Mouse (Mus musculus) left cerebral cortex, postnatal 25 days (tissue): ENCODE data around the gene Syne1. TPM values are rescaled to one million over a fixed set of nuclear protein-coding genes. Genes with fewer than 3 reads are reported as not detected.
A peak's percentile ranks its signal among the peaks of the same experiment; 100 is the strongest.

ENCODE experiments used
- DNase-seq, 2 experiments: peaks; one replicate each; pipeline ENCODE4 v3.0.0; 2022; ENCODE audit warnings: low spot score in 2 of 2, mixed read lengths in 1 of 2
- intact Hi-C: fragments of 180-260 bp; cut with DNase I; formaldehyde crosslinking; loops from one replicate; pipeline ENCODE4 v1.15.1; 2025
- total RNA-seq, 2 experiments: library from RNA; stranded (reverse); gene quantifications; 2 replicates each; pipeline ENCODE4 v1.2.3; 2021

Gene Syne1
- total RNA-seq, 2 experiments from 2014 or later = 383 to 392 TPM

DNA sequence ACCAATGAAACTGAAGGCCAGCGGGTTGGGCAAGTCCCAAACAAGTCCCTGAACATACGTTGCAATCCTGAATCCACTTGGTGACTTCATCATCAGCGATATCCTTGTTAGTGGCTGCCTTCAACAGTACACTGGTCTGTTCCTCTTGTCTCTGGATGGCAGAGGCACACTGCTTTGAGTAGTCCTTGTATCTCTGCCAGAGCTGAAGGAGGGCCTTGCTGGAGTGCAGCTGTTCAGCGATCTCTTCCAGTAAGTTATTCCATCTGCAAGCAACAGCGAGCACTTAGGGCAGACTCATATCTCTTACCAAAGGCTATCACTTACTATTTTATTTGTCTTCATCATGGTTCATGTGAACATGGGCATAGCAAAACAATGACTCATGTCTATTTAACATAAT, 440.5 kb downstream of the Syne1 start:
- DNase-seq = peak in 1 of 2 experiments; percentile 17
- intact Hi-C loops = no loop called here

DNA sequence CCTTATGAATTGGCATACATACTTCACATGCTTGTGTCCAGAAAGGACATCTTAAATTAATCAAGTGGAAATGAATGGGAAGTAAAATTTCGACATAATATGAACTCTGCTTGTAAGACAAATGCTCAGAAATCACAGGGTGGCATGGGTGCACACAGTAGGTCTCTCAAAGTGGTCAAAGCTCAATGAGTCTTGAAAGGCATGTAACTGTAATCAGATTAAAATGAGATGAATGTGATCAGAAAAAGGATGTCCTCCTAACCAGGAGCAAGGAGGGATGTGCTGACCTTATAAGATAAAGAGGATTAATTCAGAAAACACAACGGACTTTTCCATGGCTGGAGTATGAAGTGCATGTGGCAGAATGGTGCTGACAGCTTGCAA, 453.5 kb downstream of the Syne1 start:
- intact Hi-C loops = no loop called here
- DNase-seq = no peak

DNA sequence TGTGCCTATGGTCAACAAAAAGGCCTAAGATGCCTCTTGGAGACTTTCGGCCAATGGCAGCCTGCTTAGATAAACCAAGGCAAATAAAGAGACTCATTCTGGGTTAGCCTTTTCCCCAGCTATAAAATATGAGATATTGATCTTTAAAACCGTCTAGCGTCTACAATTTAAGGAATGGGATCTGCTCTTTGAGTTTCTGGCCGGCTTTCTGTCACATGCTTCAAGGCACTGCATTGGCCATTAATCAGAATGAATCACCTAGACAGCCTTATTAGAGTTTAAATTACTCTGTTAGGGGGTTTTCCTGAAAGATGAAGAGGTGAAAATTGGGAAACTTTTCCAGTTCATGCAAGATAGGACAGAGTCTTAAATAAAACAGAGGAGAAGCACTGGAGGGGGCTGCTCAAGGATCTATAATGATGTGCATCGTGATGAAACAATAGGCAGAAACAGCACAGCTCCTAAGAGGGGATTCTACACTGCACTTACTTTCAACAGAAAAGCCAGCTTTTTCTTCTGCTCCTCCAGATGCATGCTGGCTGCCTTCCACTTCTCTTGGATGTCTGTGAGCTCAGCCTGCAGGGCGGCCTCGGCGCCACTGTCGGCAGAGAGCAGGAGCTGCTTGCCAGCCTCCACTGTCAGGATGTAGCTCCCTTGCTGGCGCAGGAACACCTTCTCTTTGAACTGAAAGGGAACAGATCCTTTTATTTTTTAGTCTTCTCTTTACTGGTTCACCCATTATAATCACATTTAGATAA, 454.1 kb downstream of the Syne1 start:
- intact Hi-C loops = no loop called here
- DNase-seq = peak; percentile 37 to 60

DNA sequence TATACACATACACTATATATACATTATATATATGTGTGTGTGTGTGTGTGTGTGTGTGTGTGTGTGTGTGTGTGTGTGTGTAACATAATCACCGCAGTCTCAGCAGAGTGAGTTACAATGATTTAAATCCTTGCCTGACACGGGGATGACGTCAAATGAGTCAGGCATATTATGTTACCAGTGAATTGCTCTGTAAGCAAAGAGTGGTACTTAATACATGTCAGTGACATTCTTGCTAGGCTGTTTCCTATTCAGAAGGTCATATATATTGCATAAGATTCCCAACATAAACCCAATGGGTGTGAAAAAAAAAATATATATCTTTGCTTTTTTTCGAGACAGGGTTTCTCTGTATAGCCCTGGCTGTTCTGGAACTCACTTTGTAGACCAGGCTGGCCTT, 462.1 kb downstream of the Syne1 start:
- intact Hi-C loops = no loop called here
- DNase-seq = no peak

DNA sequence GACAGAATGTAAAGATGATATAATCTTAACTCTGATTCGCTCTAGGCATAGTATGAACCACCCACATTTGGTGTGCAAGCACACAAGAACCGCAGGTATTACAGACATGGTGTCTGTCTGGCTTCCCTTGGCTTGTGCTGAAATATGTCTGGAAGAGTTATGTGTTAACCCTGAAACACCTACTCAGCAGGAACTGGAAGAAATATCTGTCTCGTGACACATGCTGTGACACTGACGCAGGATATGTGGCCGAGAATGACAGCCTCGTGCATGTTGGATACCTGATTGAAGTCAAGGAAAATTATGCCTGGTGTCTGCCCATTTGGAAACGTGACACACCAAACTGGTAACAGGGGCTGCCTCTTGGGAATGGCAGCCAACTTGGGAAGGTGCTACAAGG, 463.9 kb downstream of the Syne1 start:
- no peak for DNase-seq
- intact Hi-C loops = no loop called here

DNA sequence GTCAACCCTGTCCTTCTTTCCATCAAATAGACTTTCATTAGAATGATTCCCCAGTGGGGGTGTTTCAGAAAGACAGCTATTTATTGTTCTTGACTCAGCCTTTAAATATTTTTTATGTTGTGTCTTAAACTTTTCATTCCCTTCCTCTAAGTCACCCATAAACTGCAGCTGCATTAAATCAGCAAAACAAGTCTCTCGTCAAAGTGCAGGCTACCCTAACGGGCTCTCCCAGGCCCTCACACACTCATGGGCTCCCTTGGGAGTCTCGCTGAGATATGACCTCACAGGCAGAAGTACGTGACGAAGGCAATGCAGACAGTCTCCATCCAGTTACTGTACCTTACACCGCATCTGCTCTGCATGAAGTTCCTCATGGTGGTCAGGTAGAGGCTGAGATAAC, 465.0 kb downstream of the Syne1 start:
- intact Hi-C loops = no loop called here
- no peak for DNase-seq

DNA sequence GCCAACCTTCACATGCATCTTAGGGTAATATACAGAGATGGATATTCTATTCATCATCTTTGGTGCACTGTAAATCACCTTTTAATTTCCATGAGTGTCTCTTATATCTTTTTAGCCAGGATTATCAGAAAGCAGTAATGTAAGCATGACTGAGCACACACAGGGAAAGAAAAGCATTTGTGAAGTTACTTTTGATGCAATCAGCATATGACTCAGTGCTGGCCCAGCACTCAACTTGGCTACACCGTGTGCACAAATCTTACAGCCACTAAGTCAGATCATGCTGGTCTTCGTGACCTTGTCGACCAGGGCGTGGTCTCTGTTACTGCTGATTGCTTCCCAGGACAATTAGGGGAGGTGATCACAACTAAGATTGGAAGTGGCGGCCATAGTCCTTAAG, 465.5 kb downstream of the Syne1 start:
- no peak for DNase-seq
- intact Hi-C loops = no loop called here

DNA sequence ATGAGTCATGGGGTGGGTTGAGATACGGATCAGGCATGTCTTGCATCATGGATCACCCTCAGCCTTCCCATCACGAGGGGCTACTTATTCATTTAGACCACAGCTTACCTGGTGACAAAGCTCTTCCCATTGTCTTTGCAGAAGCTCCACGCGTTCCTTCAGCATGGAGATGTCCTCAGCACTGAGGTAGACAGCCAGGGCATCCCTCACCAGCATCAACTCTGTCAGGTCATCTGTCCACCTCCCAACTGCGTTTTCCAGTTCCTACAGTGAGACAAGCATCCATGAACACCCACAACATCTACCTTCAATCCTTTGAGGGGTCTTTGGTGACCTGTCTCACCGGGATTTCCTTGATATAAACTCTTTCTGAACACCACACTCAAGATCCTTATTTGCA, 467.6 kb downstream of the Syne1 start:
- DNase-seq = no peak
- intact Hi-C loops = no loop called here

DNA sequence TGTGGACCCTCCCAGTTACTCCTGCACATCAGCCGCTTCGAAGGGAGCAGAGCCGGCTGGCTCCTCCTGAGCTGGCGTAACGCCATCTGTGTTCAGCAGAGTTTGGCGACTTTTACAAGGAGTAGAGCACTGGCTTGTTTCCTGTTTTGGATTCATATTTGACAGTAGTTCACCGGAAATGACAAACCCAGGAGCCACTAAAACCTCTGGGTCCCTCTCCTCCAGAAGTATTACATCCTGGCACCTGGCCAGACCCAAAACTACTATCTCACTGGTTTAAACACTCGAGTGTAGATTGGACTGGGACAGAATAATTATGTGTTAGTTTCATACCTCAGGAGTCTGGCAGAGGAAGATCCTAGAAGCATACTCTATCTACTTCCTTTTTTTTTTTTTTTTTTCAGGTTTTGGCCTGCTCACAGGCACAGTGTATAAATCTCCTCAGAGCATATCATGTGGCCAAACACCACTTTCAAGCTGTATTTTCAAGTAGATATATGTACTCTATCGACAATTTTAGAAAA, 471.3 kb downstream of the Syne1 start:
- DNase-seq = peak; percentile 24 to 30
- intact Hi-C loops = no loop called here

DNA sequence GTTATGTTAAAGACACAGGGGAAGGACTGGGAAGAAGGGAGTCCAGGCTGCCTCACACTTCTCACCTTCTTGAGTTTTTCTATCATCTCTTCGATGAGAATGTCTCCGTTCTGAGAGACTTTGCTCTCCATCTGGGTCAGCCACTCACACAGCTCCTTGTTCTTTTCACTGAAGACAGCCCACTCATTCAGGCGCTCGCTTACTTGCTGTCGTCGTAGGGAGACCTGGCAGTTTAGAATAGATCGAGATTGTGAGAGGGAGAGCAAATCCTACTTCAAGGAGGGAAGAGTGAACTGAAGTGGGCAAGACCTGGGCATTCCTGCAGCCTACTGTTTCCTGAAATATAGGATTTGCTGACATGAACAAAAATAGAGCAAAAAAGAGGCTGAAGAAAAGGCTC, 475.6 kb downstream of the Syne1 start:
- no peak for DNase-seq

DNA sequence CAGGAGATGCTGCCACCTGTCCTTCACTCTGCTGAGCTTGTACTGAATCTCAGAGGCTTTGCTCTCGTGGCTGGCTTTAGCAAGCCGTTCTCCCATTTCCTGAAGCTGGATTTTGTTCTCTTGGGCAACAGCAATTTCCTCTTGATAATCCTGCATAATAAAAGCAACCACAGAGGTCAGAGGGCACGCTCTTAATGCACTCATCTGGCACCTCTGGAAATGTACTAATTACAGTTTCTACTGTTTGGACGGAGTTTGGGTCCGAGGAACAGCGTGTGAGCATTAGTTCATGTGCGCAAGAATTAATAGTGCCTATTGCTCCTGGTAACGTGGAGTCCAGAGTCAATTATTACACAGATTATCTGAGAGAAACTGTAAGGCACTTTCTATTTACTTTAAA, 479.2 kb downstream of the Syne1 start:
- intact Hi-C loops = no loop called here
- DNase-seq = no peak

More for the DNA sequence above, 475.6 kb downstream of the Syne1 start:
- intact Hi-C loops = no loop called here

DNA sequence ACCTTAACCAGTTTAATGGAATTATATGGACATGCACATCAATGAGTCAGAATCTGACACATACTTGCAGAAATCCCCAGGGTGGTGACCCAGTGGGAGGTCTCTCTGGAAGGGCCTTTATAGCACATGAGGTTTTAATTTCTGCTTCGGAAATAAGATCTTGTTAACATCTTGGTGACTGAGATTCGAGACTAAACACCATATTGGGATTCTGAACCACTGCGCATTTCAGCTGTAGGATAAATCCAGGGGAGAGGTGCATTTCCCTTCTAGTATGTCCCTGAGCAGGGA, 480.4 kb downstream of the Syne1 start:
- intact Hi-C loops = no loop called here
- no peak for DNase-seq

DNA sequence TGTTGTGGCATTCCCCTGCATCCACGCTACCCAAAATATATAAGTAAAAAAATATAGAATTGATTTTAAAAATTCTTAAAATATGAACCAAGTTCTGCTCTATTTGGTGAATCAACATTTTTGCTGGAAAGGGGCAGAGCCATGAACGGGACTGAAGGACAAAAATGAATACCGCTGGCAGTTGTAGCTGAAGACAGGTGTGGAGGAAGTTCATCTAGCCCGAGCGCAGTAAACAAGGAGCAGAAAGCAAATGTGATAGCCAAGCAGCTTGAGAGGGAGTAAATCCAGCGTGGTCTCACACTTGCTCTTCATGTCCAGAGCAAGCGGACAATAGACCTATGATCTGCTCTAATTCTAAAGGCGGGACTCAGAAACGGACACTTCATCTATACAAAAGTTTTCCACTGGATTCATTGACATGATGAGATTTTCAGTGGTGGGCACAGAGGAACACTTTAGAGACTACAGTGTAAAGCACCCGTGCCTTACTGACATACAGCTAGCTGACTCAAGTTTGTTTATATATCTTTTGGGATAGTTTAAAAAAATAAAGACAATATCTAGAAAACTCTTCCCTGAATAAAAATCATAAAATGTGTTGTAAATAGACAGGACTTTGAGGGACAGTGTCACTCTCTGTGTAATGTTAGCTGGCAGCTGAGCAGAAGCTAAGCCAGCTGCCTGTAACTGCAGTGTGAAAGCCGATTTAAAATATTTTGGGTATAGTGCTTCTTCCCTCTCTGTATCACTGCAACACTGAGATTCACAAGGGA, 480.9 kb downstream of the Syne1 start:
- no peak for DNase-seq
- intact Hi-C loops = no loop called here

DNA sequence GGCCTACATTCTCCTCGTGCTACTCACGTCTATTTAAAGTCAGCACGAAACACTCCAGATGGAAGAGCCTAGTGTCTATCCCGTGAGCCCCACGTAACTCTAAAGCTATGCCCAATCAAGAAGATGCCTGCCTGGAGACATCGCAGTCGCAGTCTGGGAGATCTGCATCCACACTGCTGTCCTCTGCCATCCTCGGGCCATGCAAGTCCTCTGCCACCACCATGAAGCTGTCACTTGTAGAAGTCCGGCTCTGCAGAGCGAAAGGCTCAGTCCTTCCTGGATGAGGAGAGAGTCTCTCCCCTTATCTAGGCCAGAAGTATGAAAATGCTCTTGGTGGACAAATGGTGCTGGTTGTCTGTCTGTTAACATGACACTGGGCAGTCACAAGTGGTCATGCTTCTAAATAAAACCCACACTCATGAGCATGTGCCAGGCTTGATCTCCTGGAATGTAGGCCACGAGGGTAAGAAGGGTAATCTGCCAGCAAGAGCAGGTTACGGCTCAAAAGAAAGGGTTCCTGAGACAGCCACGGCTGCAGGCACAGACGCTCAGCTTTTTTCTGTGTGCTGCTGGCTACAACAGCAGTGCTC, 482.5 kb downstream of the Syne1 start, which contains the start of gene Gm10097:
Gm10097 (plus strand) TSS at position 517 of the 590 bp plus-strand sequence.
- peak in 1 of 2 experiments; percentile 41 for DNase-seq
- intact Hi-C loops = no loop called here

DNA sequence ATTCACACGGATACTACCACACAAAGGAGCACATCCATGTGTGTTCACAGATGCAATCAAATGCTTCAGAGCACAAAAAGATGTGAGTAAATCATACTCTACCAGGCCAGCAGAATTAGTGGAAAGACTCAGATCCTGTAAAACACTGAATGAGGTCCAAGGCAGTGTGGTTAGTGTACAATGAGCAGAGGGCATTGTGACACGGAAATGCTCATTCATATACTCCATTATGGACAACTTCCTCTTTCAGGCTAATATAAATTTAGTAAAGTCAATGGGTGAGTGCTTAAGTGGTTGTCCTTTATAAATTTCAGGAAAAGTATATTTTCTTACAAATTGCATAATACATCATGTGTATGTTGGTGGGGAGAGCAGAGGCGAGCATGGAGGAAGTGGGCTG, 484.2 kb downstream of the Syne1 start:
- intact Hi-C loops = no loop called here
- DNase-seq = no peak

DNA sequence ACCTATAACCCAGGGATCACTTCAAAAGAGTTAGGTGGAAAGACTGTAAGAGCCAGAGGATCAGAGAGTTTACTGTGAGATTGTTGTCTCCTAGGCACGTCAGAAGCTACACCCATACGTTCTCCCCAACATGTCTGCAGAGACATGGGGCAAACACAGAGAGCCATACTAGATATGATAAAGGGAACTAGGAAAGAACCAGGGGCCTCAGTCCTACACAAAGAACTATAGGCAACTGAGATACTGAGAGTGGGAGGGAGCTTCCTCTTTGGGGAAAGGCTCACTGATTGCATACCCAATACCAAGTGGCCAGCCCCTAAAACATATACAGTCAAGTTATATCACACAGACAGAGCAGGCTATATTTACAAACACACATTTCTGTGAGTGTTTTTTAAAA, 491.3 kb downstream of the Syne1 start:
- no peak for DNase-seq
- intact Hi-C loops = no loop called here

DNA sequence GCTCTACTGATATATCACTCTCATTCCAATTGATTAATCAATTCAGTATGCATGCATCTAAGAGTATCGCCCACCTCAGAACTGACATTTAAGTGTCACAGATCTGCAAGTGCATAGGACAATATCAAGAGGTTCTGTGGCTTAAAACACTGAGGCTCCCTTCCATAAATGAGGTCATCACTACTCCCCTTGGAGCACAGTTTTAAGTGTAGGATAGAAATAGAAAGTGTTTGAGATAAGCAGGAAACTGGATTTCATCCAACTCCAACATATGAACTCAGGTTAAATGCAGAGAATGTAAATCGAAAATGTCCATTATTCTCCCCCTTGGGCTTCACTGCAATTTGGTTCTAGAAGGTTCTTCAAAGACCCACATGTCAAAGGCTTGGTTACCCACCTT, 492.4 kb downstream of the Syne1 start:
- no peak for DNase-seq
- intact Hi-C loops = no loop called here

DNA sequence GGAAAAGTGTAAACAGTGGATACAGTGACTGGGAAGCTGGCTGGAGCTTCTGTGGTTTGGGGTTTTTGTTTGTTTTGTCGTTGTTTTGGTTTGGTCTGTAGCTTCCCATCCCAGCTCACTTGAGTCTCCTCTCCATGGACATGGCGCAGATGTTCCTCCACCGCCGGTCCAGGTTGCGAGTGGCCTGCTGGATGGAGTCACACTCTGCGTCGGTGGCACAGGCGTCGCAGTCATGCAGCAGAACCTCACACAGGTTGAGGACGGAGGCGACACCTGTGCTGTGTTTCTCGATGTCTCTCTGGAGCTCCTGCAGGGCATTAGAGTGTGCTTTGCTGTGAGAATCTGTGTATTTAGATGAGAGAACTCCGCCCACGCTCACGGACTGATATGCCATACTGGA, 493.6 kb downstream of the Syne1 start:
- intact Hi-C loops = no loop called here
- DNase-seq = no peak

DNA sequence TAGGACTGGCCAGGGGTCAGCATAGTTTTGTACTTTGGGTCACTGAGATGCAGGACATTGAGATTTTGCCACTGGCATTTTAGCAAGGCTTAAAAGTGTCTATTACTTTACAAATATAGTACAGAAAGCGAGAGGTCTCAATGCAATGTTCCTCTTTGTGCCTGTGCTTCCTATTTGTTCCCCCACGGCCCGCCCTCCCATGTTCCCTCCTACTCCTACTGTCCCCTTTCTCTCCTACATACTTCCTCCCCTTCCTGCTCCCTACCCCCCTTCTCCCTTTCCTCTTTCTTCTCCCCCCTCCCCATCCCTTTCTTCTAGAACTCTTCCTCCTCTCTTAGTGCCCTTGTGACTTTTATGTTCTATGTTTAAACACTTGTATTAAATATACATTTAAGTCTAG, 494.3 kb downstream of the Syne1 start:
- intact Hi-C loops = no loop called here
- no peak for DNase-seq

DNA sequence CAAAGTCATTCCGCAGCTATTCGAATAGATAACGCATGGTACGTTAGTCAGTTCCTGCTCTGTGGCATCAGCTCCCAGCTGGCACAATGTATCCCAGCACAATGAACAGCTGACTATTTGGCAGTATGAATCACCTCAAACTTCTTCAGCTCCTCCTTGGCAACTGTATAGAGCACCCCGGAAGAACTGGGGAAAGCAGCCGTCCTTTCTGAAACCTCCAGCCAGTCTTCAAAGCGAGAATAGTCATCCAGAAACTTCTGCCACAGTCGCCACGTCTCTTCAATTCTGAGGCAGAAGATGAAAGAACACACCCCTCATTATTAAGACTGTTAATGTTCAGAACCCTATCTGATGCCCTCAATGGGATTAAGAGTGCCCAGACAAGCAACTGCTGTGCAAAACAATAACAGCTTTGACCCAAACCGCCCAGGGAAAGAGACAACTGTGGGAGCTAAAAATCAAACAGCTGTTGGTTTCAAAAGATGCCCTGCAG, 495.0 kb downstream of the Syne1 start:
- peak in 1 of 2 experiments; percentile 31 for DNase-seq

DNA sequence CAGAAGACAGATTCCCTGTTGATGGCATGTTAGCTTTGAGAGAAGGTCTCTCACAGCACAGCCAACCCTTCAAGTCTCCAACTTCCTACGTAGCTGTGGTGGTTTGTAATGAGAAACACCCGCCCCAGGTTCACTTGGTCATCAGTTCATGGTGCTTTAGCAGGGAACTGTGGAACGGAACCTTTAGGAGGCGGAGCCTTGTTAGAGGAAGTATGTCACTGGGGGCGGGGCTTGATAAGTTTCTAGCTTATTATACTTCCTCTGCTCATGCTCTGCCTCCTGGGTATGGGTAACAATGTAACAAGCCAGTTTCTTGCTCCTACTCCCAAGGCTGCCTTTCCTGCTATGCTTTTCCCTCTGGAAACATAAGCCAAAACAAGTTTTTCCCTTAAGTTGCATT, 505.6 kb downstream of the Syne1 start:
- intact Hi-C loops = no loop called here
- DNase-seq = no peak

More for the DNA sequence above, 495.0 kb downstream of the Syne1 start:
- intact Hi-C loops = no loop called here
